In the genomic region with DNA sequence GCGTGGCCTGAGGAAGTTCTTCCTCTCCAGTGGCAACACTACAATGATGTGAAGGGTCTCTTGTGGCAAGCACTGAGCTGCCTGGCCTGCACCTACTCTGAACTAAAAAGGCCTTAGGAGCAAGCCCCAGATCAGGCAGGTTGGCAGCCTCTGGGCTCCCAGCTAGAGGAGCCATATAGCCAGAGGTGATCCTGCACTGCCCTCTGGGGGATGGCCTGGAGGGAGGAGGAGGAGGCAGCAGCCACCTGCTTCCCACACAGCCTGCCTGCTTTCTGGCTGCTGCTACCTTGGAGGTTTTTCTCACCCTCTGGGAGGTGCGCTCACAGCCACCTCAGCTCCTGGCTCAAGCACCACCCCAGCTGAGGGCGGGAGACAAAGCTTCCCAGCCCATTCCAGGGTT, we compare ENCODE assay signal across 9 mouse cellular contexts. TPM values are rescaled to one million over a fixed set of nuclear protein-coding genes. Genes with fewer than 3 reads are reported as not detected.
A peak's percentile ranks its signal among the peaks of the same experiment; 100 is the strongest.
DNase-seq lines count a peak whose midpoint lies in the region; ATAC-seq and TF ChIP-seq lines count a peak whose summit lies in the region.
"Had no signal": no experiment of that assay in that cellular context is flagged by ENCODE, and none has a peak within 500 bp of the region (broad histone marks: within the 10 kb centered on the region; RNA-seq: fewer than 3 reads in every experiment).

No protein-coding gene starts in this region.

- H3K36me3 ChIP-seq in heart, postnatal 0 days (replicated peaks; ENCODE audit: control insufficient read depth, insufficient read depth, low read length) = no peaks in the 10 kb centered on the region

- intact Hi-C loops in left cerebral cortex, adult 2 months (cut with DNase I) = no loop called here

- no peak for ATAC-seq in heart, postnatal 0 days (ENCODE audit: insufficient read depth, low read depth)
- ATAC-seq in activated CD4-positive, CD25-positive, alpha-beta regulatory T cell, adult 4 months = no peak

- H3K4me3 ChIP-seq in left cerebral cortex, adult 2 months = no peak overlapping the region
- H3K4me3 ChIP-seq in heart, postnatal 0 days (ENCODE audit: low read depth, low read length) = no peak overlapping the region

- H3K27me3 ChIP-seq in heart, postnatal 0 days (ENCODE audit: control insufficient read depth, insufficient read depth, low read length) = peaks cover 19% of the 10 kb centered on the region; the same call in 1 of the 2 replicates

- H3K9ac ChIP-seq in heart, postnatal 0 days (replicated peaks; ENCODE audit: low read depth, low read length) = no peak overlapping the region

- TF ChIP-seq CTCF in left cerebral cortex, adult 2 months (IDR thresholded peaks at IDR 0.05) = peak; percentile 24
- peak; percentile 51 for TF ChIP-seq CTCF in heart, postnatal 0 days (IDR thresholded peaks at IDR 0.05; ENCODE audit: low read depth)

- no peaks in the 10 kb centered on the region for H3K4me1 ChIP-seq in heart, postnatal 0 days (ENCODE audit: control insufficient read depth, insufficient read depth)

- H3K9me3 ChIP-seq in heart, postnatal 0 days (replicated peaks; ENCODE audit: control insufficient read depth, low read length) = no peaks in the 10 kb centered on the region

- H3K4me2 ChIP-seq in heart, postnatal 0 days (ENCODE audit: low read depth, low read length) = no peak overlapping the region

- no peak for TF ChIP-seq EP300 in heart, postnatal 0 days (IDR thresholded peaks at IDR 0.05; ENCODE audit: low read depth)

- no peak for DNase-seq in left cerebral cortex, adult 2 months (ENCODE audit: extremely low spot score in 1 of 2, low spot score in 2 of 2)
- DNase-seq in left cerebral cortex, adult 8-10 months (ENCODE audit: low spot score in 2 of 2) = no peak
- peak; percentile 53 to 62 for DNase-seq in cerebellum, adult 18-20 months
- no peak for DNase-seq in heart, postnatal 0 days (ENCODE audit: low spot score)
- DNase-seq in lung, postnatal 10 days = peak; percentile 69
- no peak for DNase-seq in right cerebral cortex, adult 18-20 months
- DNase-seq in layer of hippocampus, adult 8-10 months (ENCODE audit: low spot score in 2 of 2) = no peak

- no peak overlapping the region for H3K27ac ChIP-seq in left cerebral cortex, adult 2 months
- no peak overlapping the region for H3K27ac ChIP-seq in heart, postnatal 0 days (ENCODE audit: low read depth)
- H3K27ac ChIP-seq: macrophage had no signal

- WGBS in heart, postnatal 0 days = 34% methylated on average over 3 of the region's 3 CpGs

RNA-seq across cellular contexts. Expression of a gene that starts 22.4 kb away (rescaled TPM):
- total RNA-seq in left cerebral cortex, adult 2 months (2021) = not detected
- total RNA-seq in left cerebral cortex, adult 8-10 months (2022) = not detected
- not detected in 2 replicates for total RNA-seq in heart, postnatal 0 days (2014; rRNA removed; ENCODE audit: low replicate concordance)
- polyA plus RNA-seq in heart, postnatal 0 days (2015; fragmentation: Nextera tagmentation; extraction: Ambion mirVana) = not detected in 2 replicates
- polyA plus RNA-seq in activated CD4-positive, CD25-positive, alpha-beta regulatory T cell, adult 4 months (2017; shearing (Covaris generic)) = not detected
- not detected for total RNA-seq in layer of hippocampus, adult 8-10 months (2022)
- polyA plus RNA-seq: macrophage had no signal

Comparison
In these comparisons a context has a peak if more than half of its experiments do, and no peak if none do; other contexts are left out.
1. DNase-seq: peak in cerebellum, adult 18-20 months (2 of 2) and lung, postnatal 10 days (single experiment); none in left cerebral cortex, adult 2 months (0 of 2), left cerebral cortex, adult 8-10 months (0 of 2), heart, postnatal 0 days (single experiment), right cerebral cortex, adult 18-20 months (single experiment) and layer of hippocampus, adult 8-10 months (0 of 2).